Mouse (Mus musculus): ENCODE measurements at regions not wholly inside any gene's neighbourhood (a gene's known extent, or its start where the extent isn't known, plus 50 kb on each side); places are given as distances from the start of the nearest gene placed in this dataset.

DNA sequence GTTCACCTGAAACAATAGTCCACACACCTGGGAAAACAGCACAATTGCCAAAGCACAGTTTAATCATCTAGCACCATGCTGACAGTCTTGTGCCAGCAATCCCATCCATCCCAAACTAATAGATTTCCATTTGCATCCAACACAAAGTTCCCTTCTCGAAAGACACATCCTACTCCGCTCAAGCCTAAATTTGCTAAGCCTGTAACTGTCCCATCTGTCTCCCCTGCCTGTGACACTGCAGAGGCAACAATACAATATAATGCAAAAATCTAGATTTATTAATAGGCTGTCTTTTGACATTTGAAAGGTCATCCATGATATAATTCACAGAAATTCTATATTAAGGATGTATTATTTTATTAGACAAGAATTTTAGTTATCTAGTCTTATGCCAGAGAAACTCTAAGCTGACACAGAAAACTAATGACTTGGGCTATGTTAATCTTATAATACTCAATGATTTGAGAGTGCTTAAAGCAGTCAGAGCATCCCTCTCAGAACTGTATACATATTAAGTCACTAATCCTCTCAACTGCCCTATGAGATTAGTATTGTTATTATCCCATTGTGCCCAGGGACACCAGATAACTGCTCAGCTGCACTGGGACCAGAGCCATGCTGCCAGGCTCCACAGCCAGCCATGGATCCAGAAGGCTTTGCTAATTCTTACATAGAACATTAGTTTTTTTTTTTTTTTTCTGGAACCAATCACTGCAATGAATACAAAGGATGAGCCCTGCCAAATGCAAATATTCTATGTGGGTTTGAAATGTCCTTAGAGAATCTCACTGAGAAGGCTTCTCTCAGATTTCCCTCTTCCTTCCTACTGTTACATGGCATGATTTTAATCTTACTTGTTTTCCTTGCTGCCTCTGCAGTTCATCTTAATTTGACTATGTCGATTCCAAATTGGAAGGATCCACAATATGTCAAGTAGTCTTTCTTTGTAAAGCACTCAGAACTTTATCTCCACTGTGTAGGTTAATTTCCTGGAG, 254.1 kb upstream of the Sphkap start:
- ATAC-seq (ENCODE audit: insufficient read depth, low FRiP score, low TSS enrichment) (no peak), DNase-seq (ENCODE audit: low spot score) (no peak)
- no peaks in the 10 kb centered on the region for H3K4me1 ChIP-seq (ENCODE audit: control insufficient read depth, insufficient read depth, low read length)
- no peak overlapping the region for H3K9ac ChIP-seq (ENCODE audit: low read length)
- no peak overlapping the region for H3K4me3 ChIP-seq (ENCODE audit: low read depth, low read length)
- H3K9me3 ChIP-seq (ENCODE audit: control insufficient read depth, low read length) = no peaks in the 10 kb centered on the region
- H3K36me3 ChIP-seq (ENCODE audit: control insufficient read depth, insufficient read depth, low read length) = no peaks in the 10 kb centered on the region
- no peak overlapping the region for H3K27ac ChIP-seq (ENCODE audit: low read depth, low read length)
- no peaks in the 10 kb centered on the region for H3K27me3 ChIP-seq (ENCODE audit: control insufficient read depth, insufficient read depth, low read length)
- H3K4me2 ChIP-seq (ENCODE audit: low read depth) = no peak overlapping the region
- 96% methylated on average over 3 of the region's 3 CpGs for WGBS

DNA sequence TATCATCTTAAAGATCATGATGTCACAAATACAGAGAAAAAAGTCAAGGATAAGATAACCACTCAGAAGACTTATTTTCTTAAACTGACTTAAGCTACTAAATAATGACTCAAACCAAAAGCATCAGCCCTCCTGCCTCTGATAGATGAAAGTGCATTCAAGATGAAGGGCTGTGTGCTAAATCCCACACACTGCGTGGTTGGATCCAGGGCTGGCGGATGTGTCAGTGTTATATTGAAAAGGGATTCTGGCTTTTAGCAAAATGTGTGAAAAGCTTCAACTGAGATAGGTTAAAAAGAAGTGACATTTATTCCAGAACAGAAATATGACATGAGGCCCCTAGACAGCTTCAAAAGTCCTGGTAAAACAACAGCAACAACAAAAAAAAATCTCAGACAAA, 245.7 kb upstream of the Sphkap start:
- H3K9me3 ChIP-seq (ENCODE audit: control insufficient read depth, low read length) = no peaks in the 10 kb centered on the region
- H3K27me3 ChIP-seq (ENCODE audit: control insufficient read depth, insufficient read depth, low read length) = no peaks in the 10 kb centered on the region
- no peaks in the 10 kb centered on the region for H3K36me3 ChIP-seq (ENCODE audit: control insufficient read depth, insufficient read depth, low read length)
- H3K4me1 ChIP-seq (ENCODE audit: control insufficient read depth, insufficient read depth, low read length) = no peaks in the 10 kb centered on the region
- H3K4me2 ChIP-seq (ENCODE audit: low read depth) = no peak overlapping the region
- ATAC-seq (ENCODE audit: insufficient read depth, low FRiP score, low TSS enrichment) (no peak), DNase-seq (ENCODE audit: low spot score) (no peak)
- H3K9ac ChIP-seq (ENCODE audit: low read length) = no peak overlapping the region
- H3K4me3 ChIP-seq (ENCODE audit: low read depth, low read length) = no peak overlapping the region
- 84% methylated on average over 2 of the region's 2 CpGs for WGBS
- no peak overlapping the region for H3K27ac ChIP-seq (ENCODE audit: low read depth, low read length)

DNA sequence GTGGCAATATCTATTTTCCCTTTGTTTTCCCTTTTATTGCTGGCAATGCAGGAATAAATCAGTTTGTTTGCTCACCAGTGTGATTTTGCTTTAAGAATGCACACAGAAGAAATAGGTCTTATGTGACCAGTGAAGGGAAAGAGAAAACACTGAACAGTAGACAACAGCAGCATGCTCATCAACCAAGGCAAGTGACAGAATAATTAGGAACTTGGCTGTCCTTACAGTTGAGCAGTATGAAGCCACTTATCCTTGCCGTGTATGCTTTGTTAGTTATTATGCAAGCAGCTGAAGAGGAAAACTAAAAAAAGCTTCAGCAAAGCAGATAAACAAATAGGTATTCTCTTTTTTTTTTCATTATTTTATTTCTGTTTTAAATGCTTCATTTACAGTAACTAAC, 237.6 kb upstream of the Sphkap start:
- H3K9me3 ChIP-seq (ENCODE audit: control insufficient read depth, low read length) = no peaks in the 10 kb centered on the region
- no peak for ATAC-seq (ENCODE audit: insufficient read depth, low FRiP score, low TSS enrichment)
- 81% methylated on average over 1 of the region's 1 CpGs for WGBS

DNA sequence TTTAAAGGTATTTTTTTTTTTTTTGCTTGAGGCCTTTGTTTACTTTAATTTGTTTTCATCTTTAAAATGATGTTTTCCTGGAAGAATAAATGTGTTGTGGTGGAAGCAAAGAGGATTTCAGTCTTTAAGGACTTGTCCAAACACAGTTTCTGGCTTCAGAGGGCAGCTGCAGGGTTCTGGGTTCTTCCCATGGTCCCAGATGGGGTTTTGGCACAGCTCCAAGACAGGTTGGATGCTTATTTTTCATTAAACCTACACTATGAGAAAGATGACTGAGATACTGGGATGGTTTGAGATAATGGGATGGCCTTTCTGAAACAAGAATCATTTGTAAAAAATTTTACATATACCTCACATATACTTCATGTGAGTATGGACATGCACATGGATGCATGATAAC, 234.7 kb upstream of the Sphkap start:
- DNase-seq (ENCODE audit: low spot score) (no peak), ATAC-seq (ENCODE audit: insufficient read depth, low FRiP score, low TSS enrichment) (no peak)
- H3K9ac ChIP-seq (ENCODE audit: low read length) = no peak overlapping the region
- H3K4me3 ChIP-seq (ENCODE audit: low read depth, low read length) = no peak overlapping the region
- H3K4me2 ChIP-seq (ENCODE audit: low read depth) = no peak overlapping the region
- no peaks in the 10 kb centered on the region for H3K27me3 ChIP-seq (ENCODE audit: control insufficient read depth, insufficient read depth, low read length)
- H3K36me3 ChIP-seq (ENCODE audit: control insufficient read depth, insufficient read depth, low read length) = no peaks in the 10 kb centered on the region
- H3K9me3 ChIP-seq (ENCODE audit: control insufficient read depth, low read length) = no peaks in the 10 kb centered on the region
- no peaks in the 10 kb centered on the region for H3K4me1 ChIP-seq (ENCODE audit: control insufficient read depth, insufficient read depth, low read length)
- no peak overlapping the region for H3K27ac ChIP-seq (ENCODE audit: low read depth, low read length)

More for the DNA sequence above, 237.6 kb upstream of the Sphkap start:
- H3K4me1 ChIP-seq (ENCODE audit: control insufficient read depth, insufficient read depth, low read length) = no peaks in the 10 kb centered on the region
- no peaks in the 10 kb centered on the region for H3K27me3 ChIP-seq (ENCODE audit: control insufficient read depth, insufficient read depth, low read length)
- no peak for DNase-seq (ENCODE audit: low spot score)
- no peak overlapping the region for H3K27ac ChIP-seq (ENCODE audit: low read depth, low read length)
- no peak overlapping the region for H3K4me3 ChIP-seq (ENCODE audit: low read depth, low read length)
- no peak overlapping the region for H3K4me2 ChIP-seq (ENCODE audit: low read depth)
- H3K9ac ChIP-seq (ENCODE audit: low read length) = no peak overlapping the region
- no peaks in the 10 kb centered on the region for H3K36me3 ChIP-seq (ENCODE audit: control insufficient read depth, insufficient read depth, low read length)

DNA sequence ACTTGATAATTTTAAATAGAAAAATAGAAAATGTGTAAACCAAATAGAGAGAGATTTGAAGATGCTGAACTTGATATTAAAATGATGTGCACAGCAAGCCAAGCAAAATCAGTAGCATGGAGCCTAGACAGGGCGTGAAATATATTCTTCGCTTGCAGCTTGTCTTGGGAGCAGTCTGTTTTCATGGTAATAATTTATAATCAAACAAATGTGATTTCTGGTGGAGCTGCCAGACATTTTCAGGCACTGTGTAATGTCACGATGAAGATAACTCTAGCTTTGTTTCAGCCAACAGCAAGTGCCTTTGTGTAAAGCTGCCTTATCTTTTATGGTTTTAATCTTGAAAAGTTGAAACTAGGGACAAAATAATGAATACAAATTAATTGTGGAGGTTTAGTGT, 228.1 kb upstream of the Sphkap start:
- Histone ChIP-seq H3K27ac (ENCODE audit: low read depth, low read length) (no peak overlapping the region), H3K4me3 (ENCODE audit: low read depth, low read length) (no peak overlapping the region), H3K4me1 (ENCODE audit: control insufficient read depth, insufficient read depth, low read length) (no peaks in the 10 kb centered on the region), H3K9ac (ENCODE audit: low read length) (no peak overlapping the region), H3K4me2 (ENCODE audit: low read depth) (no peak overlapping the region), H3K27me3 (ENCODE audit: control insufficient read depth, insufficient read depth, low read length) (no peaks in the 10 kb centered on the region), H3K9me3 (ENCODE audit: control insufficient read depth, low read length) (no peaks in the 10 kb centered on the region), H3K36me3 (ENCODE audit: control insufficient read depth, insufficient read depth, low read length) (no peaks in the 10 kb centered on the region)
- WGBS = 80% methylated on average over 3 of the region's 3 CpGs
- DNase-seq (ENCODE audit: low spot score) = no peak
- no peak for ATAC-seq (ENCODE audit: insufficient read depth, low FRiP score, low TSS enrichment)

DNA sequence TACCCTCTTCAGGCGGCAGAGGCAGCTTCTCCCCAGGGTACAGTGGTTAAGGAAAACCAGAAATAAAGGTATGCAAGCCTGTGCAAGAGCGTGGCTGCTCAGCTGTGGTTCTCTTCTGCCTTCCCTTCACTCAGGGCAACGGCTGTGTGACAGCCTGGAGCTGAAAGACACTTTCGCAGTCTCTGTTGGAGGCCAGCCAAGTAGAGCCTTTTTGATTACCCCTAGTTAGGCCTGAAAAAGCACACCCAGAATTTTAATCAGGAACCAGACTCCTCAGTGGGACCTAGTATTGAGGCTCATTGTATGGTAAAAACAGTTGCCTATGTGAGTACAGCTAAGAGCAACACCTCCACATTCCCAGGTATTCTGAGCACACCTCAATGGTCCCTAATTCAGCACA, 223.8 kb upstream of the Sphkap start:
- 64% methylated on average over 4 of the region's 4 CpGs for WGBS
- ATAC-seq (ENCODE audit: insufficient read depth, low FRiP score, low TSS enrichment) (no peak), DNase-seq (ENCODE audit: low spot score) (no peak)

DNA sequence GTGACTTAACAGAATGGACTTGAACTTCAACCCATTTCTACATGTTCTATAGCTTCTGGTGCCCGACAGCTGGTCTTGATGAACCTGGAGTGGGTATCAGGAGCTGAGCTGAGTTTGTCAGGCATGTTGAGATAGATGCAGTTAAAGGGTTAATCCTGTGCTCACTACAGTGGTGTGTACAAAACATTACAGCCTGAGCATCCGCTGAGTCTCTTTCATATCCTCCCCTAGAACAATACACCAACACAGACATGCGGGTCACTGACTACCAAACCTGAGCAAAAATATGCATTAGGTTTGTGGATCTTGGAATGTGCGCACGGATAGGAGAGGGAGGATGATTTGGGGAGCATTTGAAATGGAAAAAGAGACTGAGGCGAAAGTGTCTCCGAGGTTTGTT, 223.4 kb upstream of the Sphkap start:
- ATAC-seq (ENCODE audit: insufficient read depth, low FRiP score, low TSS enrichment) (no peak), DNase-seq (ENCODE audit: low spot score) (no peak)
- Histone ChIP-seq H3K27me3 (ENCODE audit: control insufficient read depth, insufficient read depth, low read length) (no peaks in the 10 kb centered on the region), H3K4me2 (ENCODE audit: low read depth) (no peak overlapping the region), H3K9ac (ENCODE audit: low read length) (no peak overlapping the region), H3K9me3 (ENCODE audit: control insufficient read depth, low read length) (no peaks in the 10 kb centered on the region), H3K36me3 (ENCODE audit: control insufficient read depth, insufficient read depth, low read length) (no peaks in the 10 kb centered on the region), H3K4me1 (ENCODE audit: control insufficient read depth, insufficient read depth, low read length) (no peaks in the 10 kb centered on the region), H3K27ac (ENCODE audit: low read depth, low read length) (no peak overlapping the region), H3K4me3 (ENCODE audit: low read depth, low read length) (no peak overlapping the region)
- WGBS = 84% methylated on average over 7 of the region's 7 CpGs

More for the DNA sequence above, 223.8 kb upstream of the Sphkap start:
- no peak overlapping the region for H3K4me3 ChIP-seq (ENCODE audit: low read depth, low read length)
- no peaks in the 10 kb centered on the region for H3K36me3 ChIP-seq (ENCODE audit: control insufficient read depth, insufficient read depth, low read length)
- H3K9me3 ChIP-seq (ENCODE audit: control insufficient read depth, low read length) = no peaks in the 10 kb centered on the region
- no peak overlapping the region for H3K9ac ChIP-seq (ENCODE audit: low read length)
- H3K27ac ChIP-seq (ENCODE audit: low read depth, low read length) = no peak overlapping the region
- no peaks in the 10 kb centered on the region for H3K4me1 ChIP-seq (ENCODE audit: control insufficient read depth, insufficient read depth, low read length)
- no peaks in the 10 kb centered on the region for H3K27me3 ChIP-seq (ENCODE audit: control insufficient read depth, insufficient read depth, low read length)
- no peak overlapping the region for H3K4me2 ChIP-seq (ENCODE audit: low read depth)

DNA sequence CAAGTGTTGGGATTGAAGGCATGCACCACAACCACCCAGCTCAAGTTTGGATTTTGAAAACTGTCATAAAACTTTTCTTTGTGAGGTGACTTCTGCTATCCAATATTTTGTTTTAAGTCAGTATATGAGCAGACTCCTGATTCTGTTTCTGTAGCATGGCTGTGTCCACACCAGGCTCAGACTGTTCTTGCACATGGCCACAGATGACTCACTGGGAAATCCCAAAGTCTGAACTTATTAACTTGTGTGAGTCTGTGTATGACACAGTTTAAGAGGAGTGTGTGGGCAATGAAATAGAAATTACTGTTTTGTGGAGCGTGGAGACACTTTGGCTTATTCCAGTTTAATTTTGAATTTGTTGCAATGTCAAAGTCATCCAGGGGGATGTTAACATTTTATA, 179.3 kb upstream of the Sphkap start:
- no peak for DNase-seq (ENCODE audit: low spot score)

DNA sequence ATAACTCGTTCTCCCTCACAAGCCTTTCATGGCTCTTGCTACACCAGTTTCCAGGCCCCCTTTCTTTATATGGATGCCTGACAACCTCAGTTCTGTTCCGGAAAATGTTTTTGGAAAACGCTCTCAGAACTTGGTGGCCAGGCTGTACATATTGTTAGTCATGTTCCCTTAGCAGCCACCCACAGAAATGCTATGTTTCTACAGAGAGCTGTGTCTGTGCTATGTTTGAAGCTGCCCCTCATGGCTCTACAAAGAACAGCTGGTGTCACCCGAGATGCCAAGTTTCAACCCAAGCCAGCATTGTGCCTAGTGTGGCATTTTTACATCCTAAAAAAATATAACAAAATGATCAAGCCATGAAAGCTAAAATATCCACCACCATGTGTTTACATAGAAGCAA, 175.0 kb upstream of the Sphkap start:
- no peak overlapping the region for H3K4me2 ChIP-seq (ENCODE audit: low read depth)
- H3K9ac ChIP-seq (ENCODE audit: low read length) = no peak overlapping the region
- no peaks in the 10 kb centered on the region for H3K27me3 ChIP-seq (ENCODE audit: control insufficient read depth, insufficient read depth, low read length)
- WGBS = 84% methylated on average over 4 of the region's 4 CpGs
- no peaks in the 10 kb centered on the region for H3K9me3 ChIP-seq (ENCODE audit: control insufficient read depth, low read length)
- H3K4me3 ChIP-seq (ENCODE audit: low read depth, low read length) = no peak overlapping the region
- no peak for DNase-seq (ENCODE audit: low spot score)
- no peak overlapping the region for H3K27ac ChIP-seq (ENCODE audit: low read depth, low read length)
- no peaks in the 10 kb centered on the region for H3K36me3 ChIP-seq (ENCODE audit: control insufficient read depth, insufficient read depth, low read length)
- no peak for ATAC-seq (ENCODE audit: insufficient read depth, low FRiP score, low TSS enrichment)
- H3K4me1 ChIP-seq (ENCODE audit: control insufficient read depth, insufficient read depth, low read length) = no peaks in the 10 kb centered on the region

More for the DNA sequence above, 179.3 kb upstream of the Sphkap start:
- Histone ChIP-seq H3K4me2 (ENCODE audit: low read depth) (no peak overlapping the region), H3K4me1 (ENCODE audit: control insufficient read depth, insufficient read depth, low read length) (no peaks in the 10 kb centered on the region), H3K4me3 (ENCODE audit: low read depth, low read length) (no peak overlapping the region), H3K27ac (ENCODE audit: low read depth, low read length) (no peak overlapping the region), H3K9ac (ENCODE audit: low read length) (no peak overlapping the region), H3K36me3 (ENCODE audit: control insufficient read depth, insufficient read depth, low read length) (no peaks in the 10 kb centered on the region), H3K9me3 (ENCODE audit: control insufficient read depth, low read length) (no peaks in the 10 kb centered on the region), H3K27me3 (ENCODE audit: control insufficient read depth, insufficient read depth, low read length) (no peaks in the 10 kb centered on the region)
- WGBS = 98% methylated on average over 1 of the region's 1 CpGs
- no peak for ATAC-seq (ENCODE audit: insufficient read depth, low FRiP score, low TSS enrichment)

Data from neural tube, embryonic 11.5 days (tissue).